Mouse (Mus musculus): ENCODE measurements at regions not wholly inside any gene's neighbourhood (a gene's known extent, or its start where the extent isn't known, plus 50 kb on each side); places are given as distances from the start of the nearest gene placed in this dataset.
"Not testable (repeated sequence)": the region's sequence is repeated elsewhere in the genome, so short reads cannot be mapped to it uniquely, and the experiment has no call there.

DNA sequence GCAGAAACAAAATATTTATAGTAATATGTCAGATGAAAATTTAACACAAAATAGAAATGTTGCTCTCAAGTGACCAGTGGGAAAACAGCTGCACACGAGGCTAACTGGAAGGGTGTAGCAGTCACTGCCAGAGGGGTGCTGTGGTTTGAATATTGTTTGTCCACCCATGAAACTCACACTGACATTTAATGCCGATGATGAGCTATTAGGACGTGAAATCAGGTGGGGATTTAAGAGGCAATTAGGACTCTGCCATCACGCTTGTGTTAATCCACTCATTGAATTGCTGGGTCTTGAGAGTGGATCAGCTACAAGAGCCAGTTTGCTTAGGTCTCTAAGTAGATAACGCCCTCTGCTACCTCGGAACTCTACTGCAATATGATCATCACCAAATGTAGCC is 114.3 kb upstream of the Slc1a3 start:
- H3K27me3 ChIP-seq: no peaks in the 10 kb centered on the region
- H3K27ac ChIP-seq: no peak overlapping the region
- no peak overlapping the region for H3K9ac ChIP-seq (replicated peaks)
- no peak overlapping the region for H3K4me3 ChIP-seq (replicated peaks)
- no peak overlapping the region for H3K4me2 ChIP-seq
- no peaks in the 10 kb centered on the region for H3K36me3 ChIP-seq
- WGBS: 78% methylated on average over 6 of the region's 6 CpGs
- H3K4me1 ChIP-seq (replicated peaks): no peaks in the 10 kb centered on the region
- no peaks in the 10 kb centered on the region; the same call in 1 of the 2 replicates for H3K9me3 ChIP-seq
- ATAC-seq (ENCODE audit: insufficient number of reproducible peaks, insufficient read depth, low FRiP score, low TSS enrichment, low read depth): no peak

DNA sequence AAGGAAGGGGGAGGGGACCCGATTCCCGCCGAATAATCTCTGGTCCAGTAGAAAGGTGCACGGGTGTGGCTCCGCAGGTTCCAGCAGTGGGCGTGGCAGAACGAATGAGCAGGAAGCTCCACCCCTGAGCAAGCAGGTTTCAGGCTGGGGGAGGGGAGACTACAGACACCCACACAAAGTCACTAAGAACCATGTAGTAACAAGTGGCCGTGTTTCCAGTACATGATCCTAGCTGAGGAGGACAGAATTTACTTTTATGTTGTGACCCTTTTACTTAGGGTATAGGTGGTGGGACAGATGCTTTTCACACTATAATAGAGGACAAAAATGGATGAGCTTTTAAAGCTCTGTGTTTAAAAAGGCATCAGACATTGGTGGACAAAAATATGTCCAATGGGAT is 112.2 kb upstream of the Slc1a3 start:
- H3K4me3 ChIP-seq (replicated peaks); H3K27ac ChIP-seq; H3K27me3 ChIP-seq; ATAC-seq (ENCODE audit: insufficient number of reproducible peaks, insufficient read depth, low FRiP score, low TSS enrichment, low read depth); H3K9ac ChIP-seq (replicated peaks); H3K9me3 ChIP-seq; H3K36me3 ChIP-seq; H3K4me2 ChIP-seq; H3K4me1 ChIP-seq (replicated peaks): not testable (repeated sequence)
- WGBS: 94% methylated on average over 2 of the region's 8 CpGs

DNA sequence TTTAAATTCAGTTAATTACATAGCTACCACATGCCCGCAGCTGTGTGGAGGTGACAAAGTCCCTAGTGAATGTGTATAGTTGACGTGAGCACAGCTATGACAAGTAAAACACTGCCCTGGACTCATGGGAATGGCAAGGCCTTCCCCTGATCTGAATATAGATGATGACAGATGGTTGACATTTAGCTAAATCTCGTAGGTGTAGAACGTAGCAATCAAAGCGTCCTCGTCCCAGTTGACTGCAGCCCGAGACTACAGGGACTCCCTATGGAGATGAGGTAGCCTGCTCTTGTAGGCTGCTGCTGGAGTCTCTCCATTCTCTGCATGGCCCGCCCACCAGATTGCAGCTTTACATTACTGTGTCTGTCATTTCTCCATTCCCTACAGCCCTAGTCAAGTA is 107.0 kb upstream of the Slc1a3 start:
- no peak for ATAC-seq (ENCODE audit: insufficient number of reproducible peaks, insufficient read depth, low FRiP score, low TSS enrichment, low read depth)
- Histone ChIP-seq H3K4me3 (replicated peaks) (no peak overlapping the region), H3K9me3 (no peaks in the 10 kb centered on the region), H3K9ac (replicated peaks) (no peak overlapping the region), H3K27ac (no peak overlapping the region), H3K27me3 (no peaks in the 10 kb centered on the region), H3K4me1 (replicated peaks) (no peaks in the 10 kb centered on the region), H3K4me2 (no peak overlapping the region), H3K36me3 (no peaks in the 10 kb centered on the region)
- WGBS: 82% methylated on average over 8 of the region's 8 CpGs

DNA sequence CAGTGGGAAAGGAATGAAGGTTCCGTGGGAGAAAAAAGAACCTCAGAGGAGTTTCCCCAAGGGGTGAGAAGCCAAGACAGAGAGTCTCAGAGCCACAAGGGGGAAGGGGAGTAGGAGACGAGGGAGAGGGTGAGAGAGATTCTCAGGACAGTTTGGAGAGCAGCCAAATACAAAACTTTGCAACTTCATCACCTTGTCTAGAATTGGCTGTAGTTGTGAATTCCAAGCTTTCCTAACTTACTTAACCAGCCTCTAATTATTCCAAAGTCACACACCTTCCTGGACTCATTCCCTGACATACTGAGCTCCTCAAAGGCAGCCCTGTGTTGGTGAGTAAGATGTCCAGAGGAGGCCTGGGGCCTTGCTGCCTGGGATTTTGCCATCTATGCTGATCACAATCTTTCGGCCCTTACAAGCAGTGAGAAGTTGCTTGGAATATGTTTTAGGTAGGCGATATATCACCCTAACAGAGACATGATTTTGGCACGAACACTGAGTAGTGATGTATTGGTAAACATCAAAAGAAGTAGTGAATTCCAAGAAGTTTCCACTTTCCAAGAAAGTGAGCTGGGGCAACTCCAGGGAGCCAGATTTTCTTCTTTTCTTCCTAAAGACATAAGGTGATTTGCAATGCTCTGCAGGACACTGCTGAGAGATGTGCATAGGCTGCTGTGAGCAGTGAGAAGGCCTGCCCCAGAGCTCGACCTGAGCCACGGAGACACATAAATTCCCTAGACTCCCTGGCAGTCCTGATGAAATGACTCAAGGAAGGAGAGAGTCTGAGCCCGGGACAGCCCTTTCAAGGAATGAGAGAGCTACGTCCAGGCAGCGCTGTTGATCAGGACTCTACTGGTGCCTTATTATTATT is 106.2 kb upstream of the Slc1a3 start:
- Histone ChIP-seq H3K4me3 (replicated peaks) (no peak overlapping the region), H3K4me1 (replicated peaks) (no peaks in the 10 kb centered on the region), H3K9ac (replicated peaks) (no peak overlapping the region), H3K9me3 (no peaks in the 10 kb centered on the region), H3K27ac (no peak overlapping the region), H3K27me3 (no peaks in the 10 kb centered on the region), H3K36me3 (no peaks in the 10 kb centered on the region), H3K4me2 (no peak overlapping the region)
- ATAC-seq (ENCODE audit: insufficient number of reproducible peaks, insufficient read depth, low FRiP score, low TSS enrichment, low read depth): no peak
- 70% methylated on average over 10 of the region's 10 CpGs for WGBS

DNA sequence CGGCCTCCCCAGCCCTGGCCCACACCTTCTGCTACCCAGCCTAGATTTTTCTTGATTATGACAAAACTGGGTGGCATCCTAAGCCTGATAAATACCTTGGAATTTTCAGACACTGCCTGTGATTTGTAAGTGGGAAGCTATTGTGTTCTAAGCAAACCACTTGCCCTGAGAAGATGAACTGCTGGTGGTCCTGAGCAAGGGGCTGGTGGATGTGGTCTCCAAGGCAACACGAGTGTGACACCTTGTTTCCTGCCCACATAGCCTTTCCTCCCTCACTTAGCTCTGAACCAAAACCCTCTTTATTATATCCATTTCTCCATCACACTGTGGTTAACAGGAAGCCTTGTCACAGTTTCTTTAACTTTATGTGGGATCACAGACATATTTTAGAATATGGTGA is 105.4 kb upstream of the Slc1a3 start:
- 68% methylated on average over 2 of the region's 2 CpGs for WGBS
- Histone ChIP-seq H3K9me3 (no peaks in the 10 kb centered on the region), H3K4me2 (no peak overlapping the region), H3K9ac (replicated peaks) (no peak overlapping the region), H3K4me3 (replicated peaks) (no peak overlapping the region), H3K27me3 (no peaks in the 10 kb centered on the region), H3K27ac (no peak overlapping the region), H3K4me1 (replicated peaks) (no peaks in the 10 kb centered on the region), H3K36me3 (no peaks in the 10 kb centered on the region)
- no peak for ATAC-seq (ENCODE audit: insufficient number of reproducible peaks, insufficient read depth, low FRiP score, low TSS enrichment, low read depth)

DNA sequence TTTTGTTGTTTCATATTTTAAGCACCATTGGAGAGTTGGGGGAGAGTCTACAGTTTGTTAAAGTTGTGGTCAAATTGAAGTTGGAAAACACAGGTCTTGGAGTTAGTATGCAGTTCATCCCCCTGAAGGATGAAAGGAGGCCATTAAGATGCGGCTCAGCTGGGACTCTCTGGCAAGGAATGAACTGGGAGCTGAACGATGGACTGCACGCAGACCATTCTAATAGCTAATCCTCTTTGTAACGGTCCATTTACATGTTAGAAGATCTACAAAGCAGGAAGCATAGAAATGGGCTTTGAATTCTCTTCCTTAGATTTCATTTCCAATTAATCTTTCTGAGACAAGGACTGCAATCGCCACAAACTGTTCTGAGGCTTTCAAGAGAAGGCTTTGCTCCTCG is 104.7 kb upstream of the Slc1a3 start:
- Histone ChIP-seq H3K9ac (replicated peaks) (no peak overlapping the region), H3K9me3 (no peaks in the 10 kb centered on the region), H3K4me1 (replicated peaks) (no peaks in the 10 kb centered on the region), H3K27me3 (no peaks in the 10 kb centered on the region), H3K27ac (no peak overlapping the region), H3K4me2 (no peak overlapping the region), H3K36me3 (no peaks in the 10 kb centered on the region), H3K4me3 (replicated peaks) (no peak overlapping the region)
- no peak for ATAC-seq (ENCODE audit: insufficient number of reproducible peaks, insufficient read depth, low FRiP score, low TSS enrichment, low read depth)
- 78% methylated on average over 6 of the region's 6 CpGs for WGBS

DNA sequence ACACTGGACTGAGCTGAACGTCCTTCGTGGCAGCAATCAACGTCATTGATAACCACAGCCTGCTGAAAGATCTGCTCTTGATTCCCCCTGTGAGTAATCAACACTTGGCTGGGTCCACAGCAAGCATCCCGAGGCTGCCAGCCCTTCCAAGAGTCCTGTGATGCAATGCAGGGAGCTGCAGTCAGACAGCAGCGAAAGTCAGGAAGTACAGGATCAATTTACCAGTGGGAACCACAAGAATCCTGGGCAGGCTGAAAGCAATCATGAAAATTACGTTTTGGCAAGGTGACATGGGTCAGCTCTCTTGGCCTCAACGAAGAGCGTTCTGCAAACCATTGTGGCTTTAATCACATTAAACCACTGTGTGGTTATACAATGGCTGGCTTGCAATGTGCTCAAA is 95.8 kb upstream of the Slc1a3 start:
- no peak overlapping the region for H3K4me2 ChIP-seq
- no peak overlapping the region for H3K4me3 ChIP-seq (replicated peaks)
- whole genome bisulfite sequencing: 39% methylated on average over 8 of the region's 8 CpGs
- H3K4me1 ChIP-seq (replicated peaks): no peaks in the 10 kb centered on the region; the same call in 1 of the 2 replicates
- H3K9ac ChIP-seq (replicated peaks): no peak overlapping the region
- peak overlapping the region; percentile 35; the same call in 1 of the 2 replicates for H3K27ac ChIP-seq
- H3K36me3 ChIP-seq: no peaks in the 10 kb centered on the region
- H3K27me3 ChIP-seq: no peaks in the 10 kb centered on the region
- H3K9me3 ChIP-seq: no peaks in the 10 kb centered on the region
- no peak for ATAC-seq (ENCODE audit: insufficient number of reproducible peaks, insufficient read depth, low FRiP score, low TSS enrichment, low read depth)

DNA sequence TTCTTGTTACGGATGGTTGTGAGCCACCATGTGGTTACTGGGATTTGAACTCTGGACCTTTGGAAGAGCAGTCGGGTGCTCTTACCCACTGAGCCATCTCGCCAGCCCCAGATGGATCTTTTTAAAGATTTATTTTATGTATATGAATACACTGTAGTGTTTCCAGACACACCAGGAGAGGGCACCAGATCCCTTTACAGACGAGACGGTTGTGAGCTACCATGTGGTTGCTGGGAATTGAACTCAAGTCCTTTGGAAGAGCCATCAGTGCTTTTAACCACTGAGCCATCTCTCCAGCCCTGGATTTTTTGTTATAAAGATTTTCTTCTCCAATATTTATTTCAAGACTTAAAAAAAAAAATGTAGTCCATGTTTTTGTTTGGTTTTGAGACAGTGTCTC is 95.0 kb upstream of the Slc1a3 start:
- H3K4me1 ChIP-seq (replicated peaks); H3K9me3 ChIP-seq; H3K4me2 ChIP-seq; H3K27me3 ChIP-seq; H3K27ac ChIP-seq; H3K9ac ChIP-seq (replicated peaks); ATAC-seq (ENCODE audit: insufficient number of reproducible peaks, insufficient read depth, low FRiP score, low TSS enrichment, low read depth); H3K36me3 ChIP-seq; H3K4me3 ChIP-seq (replicated peaks): not testable (repeated sequence)
- WGBS: 90% methylated on average over 5 of the region's 5 CpGs

DNA sequence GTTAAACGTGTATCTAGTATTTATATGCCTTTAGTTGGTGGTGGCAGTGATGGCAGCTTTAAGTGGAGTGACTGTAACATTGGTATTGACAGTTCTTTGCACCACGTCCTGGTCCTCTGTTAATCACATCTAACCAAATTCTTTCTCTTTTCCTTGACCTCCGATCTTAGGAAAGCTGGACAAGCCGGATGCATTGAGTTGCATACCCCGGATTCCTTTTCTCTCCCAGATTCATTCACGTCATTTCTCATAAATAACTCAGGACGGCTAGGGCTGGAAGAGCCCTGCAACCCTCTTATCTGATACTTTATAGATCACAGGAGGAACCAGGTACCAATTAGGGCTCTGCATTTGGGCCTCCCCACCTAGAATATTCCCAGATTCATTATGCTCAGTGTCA is 91.5 kb upstream of the Slc1a3 start:
- H3K4me3 ChIP-seq (replicated peaks): no peak overlapping the region
- no peaks in the 10 kb centered on the region for H3K9me3 ChIP-seq
- no peaks in the 10 kb centered on the region; the same call in 1 of the 2 replicates for H3K4me1 ChIP-seq (replicated peaks)
- 59% methylated on average over 7 of the region's 7 CpGs for WGBS
- no peak overlapping the region for H3K27ac ChIP-seq
- H3K9ac ChIP-seq (replicated peaks): no peak overlapping the region
- H3K4me2 ChIP-seq: no peak overlapping the region
- no peaks in the 10 kb centered on the region for H3K27me3 ChIP-seq
- ATAC-seq (ENCODE audit: insufficient number of reproducible peaks, insufficient read depth, low FRiP score, low TSS enrichment, low read depth): no peak
- H3K36me3 ChIP-seq: no peaks in the 10 kb centered on the region

DNA sequence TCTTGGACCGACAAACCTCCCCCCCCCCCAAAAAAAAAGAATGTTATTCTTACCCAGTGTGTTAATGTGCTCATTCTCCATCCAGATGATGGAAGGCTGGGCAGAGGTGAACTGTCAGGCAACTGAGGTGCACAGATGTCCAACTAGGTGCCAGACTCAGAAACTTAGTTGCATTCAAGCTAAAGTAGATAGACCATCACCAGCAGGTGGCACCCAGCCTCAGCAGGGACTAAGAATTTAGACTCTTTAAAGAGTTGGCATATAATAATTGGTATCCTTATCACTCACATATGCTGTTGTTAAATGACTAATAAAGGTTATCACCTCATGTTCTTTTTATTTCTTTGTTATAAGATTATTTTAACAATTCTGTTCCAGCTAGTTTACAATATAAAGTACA is 86.5 kb upstream of the Slc1a3 start:
- Histone ChIP-seq H3K4me2 (no peak overlapping the region), H3K27ac (no peak overlapping the region), H3K4me1 (replicated peaks) (no peaks in the 10 kb centered on the region; the same call in 1 of the 2 replicates), H3K4me3 (replicated peaks) (no peak overlapping the region), H3K27me3 (no peaks in the 10 kb centered on the region), H3K9ac (replicated peaks) (no peak overlapping the region), H3K36me3 (no peaks in the 10 kb centered on the region), H3K9me3 (no peaks in the 10 kb centered on the region)
- 92% methylated on average over 1 of the region's 1 CpGs for WGBS
- ATAC-seq (ENCODE audit: insufficient number of reproducible peaks, insufficient read depth, low FRiP score, low TSS enrichment, low read depth): no peak

DNA sequence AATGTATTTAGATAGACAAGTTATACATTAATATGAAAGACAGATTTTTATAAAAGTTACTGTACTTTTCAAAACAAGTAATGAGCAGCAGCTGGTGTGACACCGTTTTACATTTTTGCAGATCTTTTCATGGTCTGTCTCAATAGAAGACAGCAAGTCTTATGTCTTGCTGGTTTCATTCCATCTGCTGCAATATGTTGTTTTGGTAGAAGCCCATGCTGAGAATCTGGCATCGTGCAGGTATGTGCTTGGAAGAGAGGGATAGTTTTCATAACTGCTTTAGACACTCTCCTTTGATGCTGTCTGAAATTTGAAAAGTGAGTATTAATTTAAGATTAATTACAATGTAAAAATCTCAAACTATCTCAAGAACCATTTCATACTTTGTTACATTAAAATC is 81.5 kb upstream of the Slc1a3 start:
- H3K4me2 ChIP-seq: no peak overlapping the region
- 84% methylated on average over 2 of the region's 2 CpGs for WGBS
- ATAC-seq (ENCODE audit: insufficient number of reproducible peaks, insufficient read depth, low FRiP score, low TSS enrichment, low read depth): no peak

DNA sequence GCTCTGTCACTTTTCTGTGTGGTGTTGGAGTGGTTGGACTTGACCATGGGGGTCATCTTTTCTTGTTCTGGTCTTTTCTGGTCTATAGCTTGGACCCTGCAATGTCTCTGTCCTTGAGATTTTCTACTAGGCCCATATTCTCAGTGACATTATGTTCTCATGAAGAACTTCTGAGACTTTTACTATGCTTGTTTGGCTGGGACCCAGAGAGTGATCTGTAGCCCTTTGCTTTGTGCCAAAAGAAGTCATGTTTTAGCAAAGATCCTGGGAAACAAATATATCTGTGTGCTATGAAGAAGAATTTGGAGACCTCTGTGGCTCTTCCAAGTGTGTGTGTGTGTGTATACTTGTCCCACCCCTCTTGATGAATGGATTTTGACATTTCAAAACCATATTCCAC is 79.4 kb upstream of the Slc1a3 start:
- Histone ChIP-seq H3K27ac (no peak overlapping the region), H3K4me1 (replicated peaks) (no peaks in the 10 kb centered on the region), H3K9me3 (no peaks in the 10 kb centered on the region), H3K27me3 (no peaks in the 10 kb centered on the region), H3K4me3 (replicated peaks) (no peak overlapping the region), H3K36me3 (no peaks in the 10 kb centered on the region), H3K9ac (replicated peaks) (no peak overlapping the region), H3K4me2 (no peak overlapping the region)
- no peak for ATAC-seq (ENCODE audit: insufficient number of reproducible peaks, insufficient read depth, low FRiP score, low TSS enrichment, low read depth)

More for the DNA sequence above, 81.5 kb upstream of the Slc1a3 start:
- Histone ChIP-seq H3K4me3 (replicated peaks) (no peak overlapping the region), H3K36me3 (no peaks in the 10 kb centered on the region), H3K27me3 (no peaks in the 10 kb centered on the region), H3K4me1 (replicated peaks) (no peaks in the 10 kb centered on the region), H3K9ac (replicated peaks) (no peak overlapping the region), H3K27ac (no peak overlapping the region), H3K9me3 (no peaks in the 10 kb centered on the region)

Data from limb, embryonic 12.5 days (tissue).